Comparison of ENCODE assay signal across 8 mouse cellular contexts in genomic region chr7:19164189-19164588, GRCm38 (mm10). TPM values are rescaled to one million over a fixed set of nuclear protein-coding genes. Genes with fewer than 3 reads are reported as not detected.
DNase-seq lines count a peak whose midpoint lies in the region; ATAC-seq and TF ChIP-seq lines count a peak whose summit lies in the region.

No protein-coding gene starts in this region.

- DNase-seq in CH12.LX (ENCODE audit: extremely low read depth) (no peak), ZHBTc4 (ENCODE audit: low read depth, low spot score) (peak; percentile 94)
- DNase-seq in liver, postnatal 0 days, result peak; percentile 34
- no peak for DNase-seq in left cerebral cortex, adult 9 months (ENCODE audit: low spot score in 2 of 2)
- no peak for DNase-seq in layer of hippocampus, postnatal 25 days (ENCODE audit: extremely low spot score in 1 of 2, low spot score in 1 of 2)
- no peak for DNase-seq in ovary, postnatal 14 days (ENCODE audit: low spot score)
- no peak for DNase-seq in heart, postnatal 10 days

- no peak for TF ChIP-seq POLR2A in CH12.LX (IDR thresholded peaks at IDR 0.05; ENCODE audit: low read depth, low read length)

- H3K4me2 ChIP-seq in CH12.LX (ENCODE audit: insufficient read depth, low read depth, poor library complexity, severe bottlenecking), result peak overlapping the region; percentile 5; the same call in 1 of the 2 replicates
- 0 out of 2 replicates have a peak overlapping the region, but pooled peaks have one; percentile 1 for H3K4me2 ChIP-seq in hindbrain, embryonic 16.5 days (ENCODE audit: low read length)
- peak overlapping the region; percentile 39; the same call in 1 of the 2 replicates for H3K4me2 ChIP-seq in liver, postnatal 0 days (ENCODE audit: low read depth, low read length)

- no peaks in the 10 kb centered on the region for H3K79me2 ChIP-seq in CH12.LX (replicated peaks; ENCODE audit: control insufficient read depth, extremely low read depth, insufficient read depth, poor library complexity, severe bottlenecking)

- TF ChIP-seq EP300 in CH12.LX (IDR thresholded peaks at IDR 0.05; ENCODE audit: low read length), result no peak
- no peak for TF ChIP-seq EP300 in liver, postnatal 0 days (IDR thresholded peaks at IDR 0.05; ENCODE audit: low read depth)

- no peak for TF ChIP-seq RAD21 in CH12.LX (IDR thresholded peaks at IDR 0.05; ENCODE audit: low read depth, low read length)

- H3K27me3 ChIP-seq in CH12.LX (replicated peaks), result peaks cover 43% of the 10 kb centered on the region
- H3K27me3 ChIP-seq in hindbrain, embryonic 16.5 days (replicated peaks; ENCODE audit: control insufficient read depth, insufficient read depth, low read length), result peaks cover 9% of the 10 kb centered on the region
- peaks cover 33% of the 10 kb centered on the region for H3K27me3 ChIP-seq in liver, postnatal 0 days (ENCODE audit: insufficient read depth, low read length)

- H3K9me3 ChIP-seq in CH12.LX (replicated peaks; ENCODE audit: low read length), result peaks cover 15% of the 10 kb centered on the region
- H3K9me3 ChIP-seq in hindbrain, embryonic 16.5 days (ENCODE audit: control insufficient read depth, low read length), result peaks cover 2% of the 10 kb centered on the region; the same call in 1 of the 2 replicates
- H3K9me3 ChIP-seq in liver, postnatal 0 days (ENCODE audit: low read length), result peaks cover 3% of the 10 kb centered on the region; the same call in 1 of the 2 replicates

- no peak overlapping the region for H3K27ac ChIP-seq in CH12.LX (ENCODE audit: insufficient read depth, low read depth)
- no peak overlapping the region for H3K27ac ChIP-seq in hindbrain, embryonic 16.5 days (ENCODE audit: low read depth, low read length)
- H3K27ac ChIP-seq in liver, postnatal 0 days (ENCODE audit: low read depth), result no peak overlapping the region

- no peak overlapping the region for H3K9ac ChIP-seq in CH12.LX (ENCODE audit: insufficient read depth, low read depth)
- no peak overlapping the region for H3K9ac ChIP-seq in hindbrain, embryonic 16.5 days (ENCODE audit: low read depth, low read length)
- H3K9ac ChIP-seq in liver, postnatal 0 days (replicated peaks), result no peak overlapping the region

- TF ChIP-seq CTCF in CH12.LX (conservative IDR thresholded peaks at IDR 0.05 in 1 of 2, IDR thresholded peaks at IDR 0.05 in 1 of 2; ENCODE audit: low read depth in 2 of 2, low read length in 2 of 2), result no peak
- no peak for TF ChIP-seq CTCF in liver, postnatal 0 days (IDR thresholded peaks at IDR 0.05; ENCODE audit: low read depth)

- in situ Hi-C loops in CH12.LX (cut with MboI; ENCODE audit: low pct_ligation_motif_present, low pct_unique_long_range_greater_than_20kb, low sequenced_read_pairs), result loop anchor here (10.0 kb wide), 1 partner anchor 191 kb away; the partner anchor contains the start of genes Cd3eap and Ppp1r13l

- H3K4me1 ChIP-seq in CH12.LX (ENCODE audit: control insufficient read depth in 1 of 2, insufficient read depth in 2 of 2), result peaks cover 0 to 4% of the 10 kb centered on the region in 2 experiments; a peak in 1 of 4 replicates
- peaks cover 16% of the 10 kb centered on the region for H3K4me1 ChIP-seq in hindbrain, embryonic 16.5 days (ENCODE audit: control insufficient read depth, insufficient read depth, low read depth, low read length)
- H3K4me1 ChIP-seq in liver, postnatal 0 days (ENCODE audit: insufficient read depth), result peaks cover 26% of the 10 kb centered on the region

- intact Hi-C loops in heart, postnatal 10 days (cut with DNase I), result no loop called here

- dilution Hi-C loops in CH12.LX (cut with MboI; ENCODE audit: extremely low pct_ligation_motif_present, extremely low pct_unique_long_range_greater_than_20kb, low sequenced_read_pairs), result no loop called here

- no peak for ATAC-seq in hindbrain, embryonic 16.5 days
- ATAC-seq in liver, postnatal 0 days, result no peak

- 0% methylated on average over 6 of the region's 6 CpGs for WGBS in hindbrain, embryonic 16.5 days
- 2% methylated on average over 6 of the region's 6 CpGs for WGBS in liver, postnatal 0 days (ENCODE audit: insufficient replicate concordance)

- H3K36me3 ChIP-seq in CH12.LX (replicated peaks in 1 of 2; ENCODE audit: control insufficient read depth in 1 of 2, insufficient read depth in 1 of 2, low read length in 1 of 2), result peaks cover 0 to 4% of the 10 kb centered on the region in 2 experiments
- H3K36me3 ChIP-seq in hindbrain, embryonic 16.5 days (ENCODE audit: control insufficient read depth, insufficient read depth, low read length), result no peaks in the 10 kb centered on the region
- H3K36me3 ChIP-seq in liver, postnatal 0 days (replicated peaks; ENCODE audit: insufficient read depth, low read length), result no peaks in the 10 kb centered on the region

- H3K4me3 ChIP-seq in CH12.LX (replicated peaks in 1 of 3; ENCODE audit: low read depth in 2 of 3, low read length in 2 of 3, poor library complexity in 1 of 3), result no peak overlapping the region
- no peak overlapping the region; the same call in 1 of the 2 replicates for H3K4me3 ChIP-seq in hindbrain, embryonic 16.5 days (ENCODE audit: low read length)
- H3K4me3 ChIP-seq in liver, postnatal 0 days (ENCODE audit: low read depth, low read length), result no peak overlapping the region

TF ChIP-seq in CH12.LX, 34 proteins besides CTCF, POLR2A, EP300 and RAD21 (continues in another document):
- TF ChIP-seq ZNF384 (IDR thresholded peaks at IDR 0.05; ENCODE audit: low read depth, low read length) (no peak), CHD1 (IDR thresholded peaks at IDR 0.05; ENCODE audit: low read depth, low read length) (no peak), BHLHE40 (IDR thresholded peaks at IDR 0.05; ENCODE audit: low read depth, low read length) (no peak), ZMIZ1 (IDR thresholded peaks at IDR 0.05; ENCODE audit: low read depth, low read length) (no peak), CHD2 (IDR thresholded peaks at IDR 0.05; ENCODE audit: low read length) (no peak), MXI1 (IDR thresholded peaks at IDR 0.05; ENCODE audit: low read depth, low read length) (no peak), MAFK (IDR thresholded peaks at IDR 0.05; ENCODE audit: insufficient replicate concordance, low read length) (no peak), JUND (conservative IDR thresholded peaks at IDR 0.05; ENCODE audit: low read depth, low read length) (no peak), MEF2A (IDR thresholded peaks at IDR 0.05; ENCODE audit: borderline replicate concordance, low read depth, low read length) (no peak), E2F4 (IDR thresholded peaks at IDR 0.05; ENCODE audit: insufficient replicate concordance, low read depth, low read length) (no peak), MYC (IDR thresholded peaks at IDR 0.05; ENCODE audit: low read depth, low read length) (no peak), HCFC1 (IDR thresholded peaks at IDR 0.05; ENCODE audit: low read depth, low read length) (no peak), RCOR1 (conservative IDR thresholded peaks at IDR 0.05; ENCODE audit: low read depth, low read length) (no peak), USF1 (IDR thresholded peaks at IDR 0.05; ENCODE audit: low read depth, low read length) (no peak), SMC3 (IDR thresholded peaks at IDR 0.05; ENCODE audit: low read depth, low read length) (no peak), KAT2A (IDR thresholded peaks at IDR 0.05; ENCODE audit: insufficient replicate concordance, low read length) (no peak), JUN (IDR thresholded peaks at IDR 0.05; ENCODE audit: insufficient read depth, low read depth, low read length) (no peak), NELFE (IDR thresholded peaks at IDR 0.05; ENCODE audit: low read depth, low read length) (no peak)

RNA-seq across cellular contexts. Expression of gene Gipr, which starts 1.7 kb away (rescaled TPM):
- total RNA-seq in CH12.LX (2012; rRNA removed), result 0.04 TPM in 1 of 2 replicates, not detected in the other
- total RNA-seq in CH12.LX (2014; rRNA removed), result not detected in 2 replicates
- 0.11 and 0.12 TPM in 2 replicates for polyA plus RNA-seq in CH12.LX (2012; ENCODE audit: insufficient read length, low read depth)
- 2.0 and 2.9 TPM in 2 replicates for polyA plus RNA-seq in hindbrain, embryonic 16.5 days (2015; fragmentation: Nextera tagmentation; extraction: Ambion mirVana)
- polyA plus RNA-seq in liver, postnatal 0 days (2015; fragmentation: Nextera tagmentation; extraction: Ambion mirVana), result 0.04 TPM in 1 of 2 replicates, not detected in the other
- under 1 TPM; 0.37 to 0.77 TPM for total RNA-seq in layer of hippocampus, postnatal 25 days (2021)
- total RNA-seq in heart, postnatal 10 days (2021), result under 1 TPM; 0.50 to 0.69 TPM

RNA-seq across cellular contexts. Expression of gene Eml2, which starts 12.0 kb away (rescaled TPM):
- total RNA-seq in CH12.LX (2012; rRNA removed) (32.4 and 52.4 TPM in 2 replicates), CH12.LX (2014; rRNA removed) (12.3 and 15.6 TPM in 2 replicates)
- 29.1 and 30.8 TPM in 2 replicates for polyA plus RNA-seq in CH12.LX (2012; ENCODE audit: insufficient read length, low read depth)
- 9.4 and 12.3 TPM in 2 replicates for polyA plus RNA-seq in hindbrain, embryonic 16.5 days (2015; fragmentation: Nextera tagmentation; extraction: Ambion mirVana)
- polyA plus RNA-seq in liver, postnatal 0 days (2015; fragmentation: Nextera tagmentation; extraction: Ambion mirVana), result 3.3 and 3.4 TPM in 2 replicates
- 100 to 1,000 TPM; 157 to 164 TPM for total RNA-seq in layer of hippocampus, postnatal 25 days (2021)
- 10 to 100 TPM; 47.8 to 56.5 TPM for total RNA-seq in heart, postnatal 10 days (2021)

RNA-seq across cellular contexts. Expression of gene Snrpd2, which starts 14.7 kb away (rescaled TPM):
- total RNA-seq in CH12.LX (2012; rRNA removed) (348 and 408 TPM in 2 replicates), CH12.LX (2014; rRNA removed) (178 and 213 TPM in 2 replicates)
- 177 and 193 TPM in 2 replicates for polyA plus RNA-seq in CH12.LX (2012; ENCODE audit: insufficient read length, low read depth)
- polyA plus RNA-seq in hindbrain, embryonic 16.5 days (2015; fragmentation: Nextera tagmentation; extraction: Ambion mirVana), result 107 and 110 TPM in 2 replicates
- polyA plus RNA-seq in liver, postnatal 0 days (2015; fragmentation: Nextera tagmentation; extraction: Ambion mirVana), result 38.9 and 41.0 TPM in 2 replicates
- total RNA-seq in layer of hippocampus, postnatal 25 days (2021), result 10 to 100 TPM; 72.4 to 84.8 TPM
- total RNA-seq in heart, postnatal 10 days (2021), result 10 to 100 TPM; 77.1 to 81.0 TPM

RNA-seq across cellular contexts. Expression of gene Qpctl, which starts 15.1 kb away (rescaled TPM):
- total RNA-seq in CH12.LX (2012; rRNA removed) (9.3 and 9.8 TPM in 2 replicates), CH12.LX (2014; rRNA removed) (5.1 and 5.2 TPM in 2 replicates)
- polyA plus RNA-seq in CH12.LX (2012; ENCODE audit: insufficient read length, low read depth), result 9.2 and 9.6 TPM in 2 replicates
- polyA plus RNA-seq in hindbrain, embryonic 16.5 days (2015; fragmentation: Nextera tagmentation; extraction: Ambion mirVana), result 24.0 and 26.3 TPM in 2 replicates
- 5.2 and 5.8 TPM in 2 replicates for polyA plus RNA-seq in liver, postnatal 0 days (2015; fragmentation: Nextera tagmentation; extraction: Ambion mirVana)
- total RNA-seq in layer of hippocampus, postnatal 25 days (2021), result 10 to 100 TPM; 17.9 to 19.7 TPM
- 1 to 10 TPM; 6.4 to 8.2 TPM for total RNA-seq in heart, postnatal 10 days (2021)

RNA-seq across cellular contexts. Expression of gene Fbxo46, which starts 44.5 kb away (rescaled TPM):
- total RNA-seq in CH12.LX (2012; rRNA removed) (11.6 and 12.5 TPM in 2 replicates), CH12.LX (2014; rRNA removed) (3.5 and 4.0 TPM in 2 replicates)
- polyA plus RNA-seq in CH12.LX (2012; ENCODE audit: insufficient read length, low read depth), result 4.8 and 6.1 TPM in 2 replicates
- 16.4 and 17.7 TPM in 2 replicates for polyA plus RNA-seq in hindbrain, embryonic 16.5 days (2015; fragmentation: Nextera tagmentation; extraction: Ambion mirVana)
- 3.2 and 3.6 TPM in 2 replicates for polyA plus RNA-seq in liver, postnatal 0 days (2015; fragmentation: Nextera tagmentation; extraction: Ambion mirVana)
- total RNA-seq in layer of hippocampus, postnatal 25 days (2021), result 10 to 100 TPM; 13.2 to 14.2 TPM
- 1 to 10 TPM; 5.5 to 7.6 TPM for total RNA-seq in heart, postnatal 10 days (2021)

Comparison
In these comparisons a context has a peak if more than half of its experiments do, and no peak if none do; other contexts are left out.
1. DNase-seq: peak in ZHBTc4 (single experiment) and liver, postnatal 0 days (single experiment); none in CH12.LX (single experiment), left cerebral cortex, adult 9 months (0 of 2), layer of hippocampus, postnatal 25 days (0 of 2), ovary, postnatal 14 days (single experiment) and heart, postnatal 10 days (0 of 2).
2. Peak in every context shown above with its lines, with median percentiles within 50 percentile points of each other: H3K4me2 ChIP-seq.